Mouse (Mus musculus) myocyte (in vitro differentiated cells): Measurements from ENCODE around the gene Srpr.

Experiments used
- CEBPB ChIP-seq: IDR thresholded peaks from 2 replicates; pipeline ENCODE4 v1.6.1; 2011; ENCODE audit warnings: mild to moderate bottlenecking, moderate library complexity; ENCODE audit not compliant: poor library complexity, insufficient read depth, severe bottlenecking
- E2F4 ChIP-seq: IDR thresholded peaks from one replicate; pipeline ENCODE4 v1.6.1; 2011; ENCODE audit warnings: mild to moderate bottlenecking, control low read depth, moderate library complexity; ENCODE audit not compliant: insufficient read depth
- MAX ChIP-seq: IDR thresholded peaks from one replicate; pipeline ENCODE4 v1.6.1; 2011; ENCODE audit warnings: low read depth, mild to moderate bottlenecking, control low read depth
- MYOD1 ChIP-seq, 3 experiments: IDR thresholded peaks; one replicate each; pipeline ENCODE4 v1.6.1; 2011; ENCODE audit warnings: control low read depth in 2 of 3, low read depth in 2 of 3, mild to moderate bottlenecking in 2 of 3, moderate library complexity in 1 of 3; ENCODE audit not compliant: insufficient read length in 2 of 3, control insufficient read depth in 1 of 3
- MYOG ChIP-seq, 3 experiments: IDR thresholded peaks; one replicate each; pipeline ENCODE4 v1.6.1; 2011; ENCODE audit warnings: control low read depth in 2 of 3, low read depth in 2 of 3, mild to moderate bottlenecking in 2 of 3; ENCODE audit not compliant: insufficient read length in 2 of 3, control insufficient read depth in 1 of 3, insufficient read depth in 1 of 3
- POLR2A ChIP-seq: IDR thresholded peaks from one replicate; pipeline ENCODE4 v1.6.1; 2011; ENCODE audit warnings: low read depth, mild to moderate bottlenecking, control low read depth, moderate library complexity; ENCODE audit not compliant: insufficient read length
- POLR2AphosphoS2 ChIP-seq: IDR thresholded peaks from one replicate; pipeline ENCODE4 v1.6.1; 2011; ENCODE audit warnings: low read depth, control low read depth; ENCODE audit not compliant: insufficient read length
- SRF ChIP-seq: IDR thresholded peaks from one replicate; pipeline ENCODE4 v1.6.1; 2011; ENCODE audit warnings: low read depth; ENCODE audit not compliant: control insufficient read depth, insufficient read length
- TCF12 ChIP-seq: IDR thresholded peaks from one replicate; pipeline ENCODE4 v1.6.1; 2011; ENCODE audit warnings: mild to moderate bottlenecking, control low read depth; ENCODE audit not compliant: poor library complexity, insufficient read depth, severe bottlenecking
- TCF3 ChIP-seq: IDR thresholded peaks from one replicate; pipeline ENCODE4 v1.6.1; 2011; ENCODE audit warnings: low read depth, control low read depth; ENCODE audit not compliant: insufficient read length
- USF1 ChIP-seq: IDR thresholded peaks from one replicate; pipeline ENCODE4 v1.6.1; 2011; ENCODE audit warnings: low read depth, mild to moderate bottlenecking, control low read depth, moderate library complexity

GRCm38 (mm10) chr9:35228671-35229070, 28.7 kb downstream of the Srpr start:
- TF ChIP-seq POLR2A (no peak), MYOG (IDR thresholded peaks at IDR 0.05; ENCODE audit: control insufficient read depth in 1 of 3, insufficient read depth in 1 of 3, insufficient read length in 2 of 3, low read depth in 2 of 3) (no peak), USF1 (no peak), E2F4 (no peak), TCF12 (no peak), TCF3 (no peak), MAX (no peak), POLR2AphosphoS2 (no peak), CEBPB (no peak), MYOD1 (IDR thresholded peaks at IDR 0.05; ENCODE audit: control insufficient read depth in 1 of 3, insufficient read length in 2 of 3, low read depth in 2 of 3) (no peak), SRF (no peak)
